Mouse (Mus musculus): ENCODE measurements around the gene Fam151b.

- TF ChIP-seq ETS1 (IDR thresholded peaks at IDR 0.05; ENCODE audit: low read depth, low read length) (no peak), HCFC1 (IDR thresholded peaks at IDR 0.05; ENCODE audit: low read depth, low read length) (no peak), CTCF (IDR thresholded peaks at IDR 0.05 in 2 of 3, conservative IDR thresholded peaks at IDR 0.05 in 1 of 3; ENCODE audit: control insufficient read depth in 1 of 3, insufficient read depth in 1 of 3, low read depth in 2 of 3, low read length in 3 of 3, poor library complexity in 1 of 3, severe bottlenecking in 1 of 3) (no peak), ZKSCAN1 (IDR thresholded peaks at IDR 0.05; ENCODE audit: low read depth, low read length) (no peak), MAFK (IDR thresholded peaks at IDR 0.05; ENCODE audit: borderline replicate concordance, low read depth, low read length) (no peak), POLR2A (IDR thresholded peaks at IDR 0.05; ENCODE audit: control insufficient read depth in 1 of 2, insufficient read depth in 1 of 2, low read depth in 1 of 2, low read length in 2 of 2, poor library complexity in 1 of 2) (no peak), UBTF (IDR thresholded peaks at IDR 0.05; ENCODE audit: borderline replicate concordance, insufficient read depth, low read depth, low read length) (no peak), CHD1 (IDR thresholded peaks at IDR 0.05; ENCODE audit: low read depth, low read length) (no peak), SIN3A (IDR thresholded peaks at IDR 0.05; ENCODE audit: low read length) (no peak)
These were observed 21.1 kb upstream of the Fam151b start for GRCm38 (mm10) chr13:92504871-92505270.
